In genomic region chr17:85089011-85089410, GRCm38 (mm10) we compare ENCODE assay signal across 8 mouse cellular contexts. TPM values are rescaled to one million over a fixed set of nuclear protein-coding genes. Genes with fewer than 3 reads are reported as not detected.
A peak's percentile ranks its signal among the peaks of the same experiment; 100 is the strongest.
DNase-seq lines count a peak whose midpoint lies in the region; ATAC-seq and TF ChIP-seq lines count a peak whose summit lies in the region.

No protein-coding gene starts in this region.

- in situ Hi-C loops in CH12.LX (cut with MboI; ENCODE audit: low pct_ligation_motif_present, low pct_unique_long_range_greater_than_20kb, low sequenced_read_pairs), result no loop called here

- H3K27ac ChIP-seq in gastrocnemius, adult 2 months, result peak overlapping the region; percentile 95
- no peak overlapping the region for H3K27ac ChIP-seq in CH12.LX (ENCODE audit: insufficient read depth, low read depth)
- peak overlapping the region; percentile 90; the same call in 1 of the 2 replicates for H3K27ac ChIP-seq in forebrain, embryonic 10.5 days
- H3K27ac ChIP-seq in limb, embryonic 12.5 days, result no peak overlapping the region
- H3K27ac ChIP-seq in stomach, embryonic 16.5 days (ENCODE audit: low read length), result no peak overlapping the region

- no peak for TF ChIP-seq RAD21 in CH12.LX (IDR thresholded peaks at IDR 0.05; ENCODE audit: low read depth, low read length)

- TF ChIP-seq EP300 in CH12.LX (IDR thresholded peaks at IDR 0.05; ENCODE audit: low read length), result no peak

- TF ChIP-seq CTCF in gastrocnemius, adult 2 months (IDR thresholded peaks at IDR 0.05), result no peak
- TF ChIP-seq CTCF in CH12.LX (conservative IDR thresholded peaks at IDR 0.05 in 1 of 2, IDR thresholded peaks at IDR 0.05 in 1 of 2; ENCODE audit: low read depth in 2 of 2, low read length in 2 of 2), result no peak

- intact Hi-C loops in gastrocnemius, adult 2 months (cut with DNase I), result loop anchor here (5.0 kb wide), 2 partner anchors 132 to 212 kb away; partner anchors contain the start of gene Ppm1b

- H3K4me3 ChIP-seq in gastrocnemius, adult 2 months, result peak overlapping the region; percentile 84
- H3K4me3 ChIP-seq in CH12.LX (replicated peaks in 1 of 3; ENCODE audit: low read depth in 2 of 3, low read length in 2 of 3, poor library complexity in 1 of 3), result peak overlapping the region in 1 of 3 experiments; percentile 93
- peak overlapping the region; percentile 91 for H3K4me3 ChIP-seq in forebrain, embryonic 10.5 days
- H3K4me3 ChIP-seq in limb, embryonic 12.5 days (replicated peaks), result peak overlapping the region; percentile 85
- peak overlapping the region; percentile 77 for H3K4me3 ChIP-seq in stomach, embryonic 16.5 days (replicated peaks; ENCODE audit: low read length)

- peaks cover 8 to 34% of the 10 kb centered on the region in 2 experiments; a peak in 3 of 4 replicates for H3K4me1 ChIP-seq in CH12.LX (ENCODE audit: control insufficient read depth in 1 of 2, insufficient read depth in 2 of 2)
- peaks cover 29% of the 10 kb centered on the region for H3K4me1 ChIP-seq in forebrain, embryonic 10.5 days
- peaks cover 15% of the 10 kb centered on the region for H3K4me1 ChIP-seq in limb, embryonic 12.5 days (replicated peaks)
- H3K4me1 ChIP-seq in stomach, embryonic 16.5 days (ENCODE audit: control insufficient read depth, insufficient read depth, low read length), result peaks cover 11% of the 10 kb centered on the region

- WGBS in forebrain, embryonic 10.5 days, result 51% methylated on average over 6 of the region's 6 CpGs
- WGBS in limb, embryonic 12.5 days, result 51% methylated on average over 6 of the region's 6 CpGs
- WGBS in stomach, embryonic 16.5 days, result 47% methylated on average over 6 of the region's 6 CpGs

- dilution Hi-C loops in CH12.LX (cut with MboI; ENCODE audit: extremely low pct_ligation_motif_present, extremely low pct_unique_long_range_greater_than_20kb, low sequenced_read_pairs), result no loop called here

- no peak for ATAC-seq in limb, embryonic 12.5 days (ENCODE audit: insufficient number of reproducible peaks, insufficient read depth, low FRiP score, low TSS enrichment, low read depth)
- ATAC-seq in stomach, embryonic 16.5 days (ENCODE audit: insufficient read depth, low FRiP score), result no peak

- H3K79me2 ChIP-seq in CH12.LX (replicated peaks; ENCODE audit: control insufficient read depth, extremely low read depth, insufficient read depth, poor library complexity, severe bottlenecking), result no peaks in the 10 kb centered on the region

- H3K4me2 ChIP-seq in CH12.LX (ENCODE audit: insufficient read depth, low read depth, poor library complexity, severe bottlenecking), result peak overlapping the region; percentile 86; the same call in 1 of the 2 replicates
- H3K4me2 ChIP-seq in limb, embryonic 12.5 days, result peak overlapping the region; percentile 66
- peak overlapping the region; percentile 60 for H3K4me2 ChIP-seq in stomach, embryonic 16.5 days (ENCODE audit: low read depth, low read length)

- H3K9ac ChIP-seq in CH12.LX (ENCODE audit: insufficient read depth, low read depth), result peak overlapping the region; percentile 72; the same call in 1 of the 2 replicates
- H3K9ac ChIP-seq in limb, embryonic 12.5 days (replicated peaks), result no peak overlapping the region
- H3K9ac ChIP-seq in stomach, embryonic 16.5 days (ENCODE audit: low read length), result 0 out of 2 replicates have a peak overlapping the region, but pooled peaks have one; percentile 23

- no peaks in the 10 kb centered on the region for H3K9me3 ChIP-seq in CH12.LX (replicated peaks; ENCODE audit: low read length)
- no peaks in the 10 kb centered on the region for H3K9me3 ChIP-seq in forebrain, embryonic 10.5 days
- H3K9me3 ChIP-seq in limb, embryonic 12.5 days, result no peaks in the 10 kb centered on the region
- no peaks in the 10 kb centered on the region for H3K9me3 ChIP-seq in stomach, embryonic 16.5 days (replicated peaks; ENCODE audit: control insufficient read depth, low read length)

- DNase-seq in gastrocnemius, adult 2 months, result no peak
- DNase-seq in gastrocnemius, postnatal 25 days, result no peak
- no peak for DNase-seq in CH12.LX (ENCODE audit: extremely low read depth)
- DNase-seq in forebrain, embryonic 10.5 days (ENCODE audit: extremely low spot score, low spot score), result no peak
- no peak for DNase-seq in left cerebral cortex, adult 9 months (ENCODE audit: low spot score in 2 of 2)
- no peak for DNase-seq in spleen, postnatal 4 days (ENCODE audit: low spot score in 2 of 2)

- TF ChIP-seq POLR2A in CH12.LX (IDR thresholded peaks at IDR 0.05; ENCODE audit: low read depth, low read length), result no peak

- H3K27me3 ChIP-seq in CH12.LX (replicated peaks), result no peaks in the 10 kb centered on the region
- no peaks in the 10 kb centered on the region for H3K27me3 ChIP-seq in forebrain, embryonic 10.5 days (ENCODE audit: poor library complexity, severe bottlenecking)
- H3K27me3 ChIP-seq in limb, embryonic 12.5 days, result no peaks in the 10 kb centered on the region
- H3K27me3 ChIP-seq in stomach, embryonic 16.5 days (ENCODE audit: control insufficient read depth, insufficient read depth, low read length), result no peaks in the 10 kb centered on the region

- peaks cover 2 to 9% of the 10 kb centered on the region in 2 experiments for H3K36me3 ChIP-seq in CH12.LX (replicated peaks in 1 of 2; ENCODE audit: control insufficient read depth in 1 of 2, insufficient read depth in 1 of 2, low read length in 1 of 2)
- no peaks in the 10 kb centered on the region for H3K36me3 ChIP-seq in forebrain, embryonic 10.5 days (replicated peaks)
- H3K36me3 ChIP-seq in limb, embryonic 12.5 days, result no peaks in the 10 kb centered on the region
- no peaks in the 10 kb centered on the region for H3K36me3 ChIP-seq in stomach, embryonic 16.5 days (ENCODE audit: control insufficient read depth, insufficient read depth, low read length)

TF ChIP-seq in CH12.LX, 34 proteins besides CTCF, POLR2A, EP300 and RAD21:
- no peak for TF ChIP-seq ETS1 (conservative IDR thresholded peaks at IDR 0.05; ENCODE audit: low read depth, low read length)
- no peak for TF ChIP-seq CHD1 (IDR thresholded peaks at IDR 0.05; ENCODE audit: low read depth, low read length)

RNA-seq across cellular contexts. Expression of gene Prepl, which starts 1.0 kb away (rescaled TPM):
- 10 to 100 TPM; 20.4 to 29.6 TPM for total RNA-seq in gastrocnemius, adult 2 months (2021)
- total RNA-seq in gastrocnemius, postnatal 25 days (2021), result 10 to 100 TPM; 35.7 to 38.1 TPM
- total RNA-seq in CH12.LX (2012; rRNA removed) (8.4 and 8.5 TPM in 2 replicates), CH12.LX (2014; rRNA removed) (6.0 and 7.0 TPM in 2 replicates)
- 21.0 and 22.9 TPM in 2 replicates for polyA plus RNA-seq in CH12.LX (2012; ENCODE audit: insufficient read length, low read depth)
- polyA plus RNA-seq in forebrain, embryonic 10.5 days (2016; fragmentation: Nextera tagmentation; extraction: Ambion mirVana), result 30.2 and 31.1 TPM in 2 replicates
- polyA plus RNA-seq in limb, embryonic 12.5 days (2016; fragmentation: Nextera tagmentation; extraction: Ambion mirVana), result 28.7 and 30.7 TPM in 2 replicates
- polyA plus RNA-seq in stomach, embryonic 16.5 days (2015; fragmentation: Nextera tagmentation; extraction: Ambion mirVana), result 31.5 and 33.5 TPM in 2 replicates

RNA-seq across cellular contexts. Expression of gene Camkmt, which starts 1.3 kb away (rescaled TPM):
- under 1 TPM; 0.84 TPM for total RNA-seq in gastrocnemius, adult 2 months (2021)
- 1 to 10 TPM; 1.3 to 1.4 TPM for total RNA-seq in gastrocnemius, postnatal 25 days (2021)
- total RNA-seq in CH12.LX (2012; rRNA removed) (1.5 and 1.6 TPM in 2 replicates), CH12.LX (2014; rRNA removed) (1.7 and 1.8 TPM in 2 replicates)
- polyA plus RNA-seq in CH12.LX (2012; ENCODE audit: insufficient read length, low read depth), result 3.5 and 4.4 TPM in 2 replicates
- 14.0 and 14.4 TPM in 2 replicates for polyA plus RNA-seq in forebrain, embryonic 10.5 days (2016; fragmentation: Nextera tagmentation; extraction: Ambion mirVana)
- 13.0 and 14.3 TPM in 2 replicates for polyA plus RNA-seq in limb, embryonic 12.5 days (2016; fragmentation: Nextera tagmentation; extraction: Ambion mirVana)
- 11.3 and 13.7 TPM in 2 replicates for polyA plus RNA-seq in stomach, embryonic 16.5 days (2015; fragmentation: Nextera tagmentation; extraction: Ambion mirVana)

Comparison
In these comparisons a context has a peak if more than half of its experiments do, and no peak if none do; other contexts are left out.
1. H3K27ac ChIP-seq: peak in gastrocnemius, adult 2 months (single experiment) and forebrain, embryonic 10.5 days (single experiment); none in CH12.LX (single experiment), limb, embryonic 12.5 days (single experiment) and stomach, embryonic 16.5 days (single experiment).
2. Peak in every context shown above with its lines, with median percentiles within 50 percentile points of each other: H3K4me2 ChIP-seq.